Mouse (Mus musculus) central nervous system, embryonic 18 days (tissue): Measurements from ENCODE around the gene Gbx1. TPM values are rescaled to one million over a fixed set of nuclear protein-coding genes. Genes with fewer than 3 reads are reported as not detected.

Source experiments
- polyA plus RNA-seq: library from polyadenylated mRNA; depleted of rRNA; stranded (reverse); fragments of >200 nt; gene quantifications from 2 replicates; pipeline ENCODE4 v1.2.3, GENCODE M21; 2012; rRNA removed

Gene Gbx1
- 0.96 and 2.0 TPM in 2 replicates for polyA plus RNA-seq

GRCm38 (mm10) chr5:24526889-24527230 is at the start of gene Gbx1:
Gene Gbx1 (minus strand): TSS chr5:24527202.

DNA sequence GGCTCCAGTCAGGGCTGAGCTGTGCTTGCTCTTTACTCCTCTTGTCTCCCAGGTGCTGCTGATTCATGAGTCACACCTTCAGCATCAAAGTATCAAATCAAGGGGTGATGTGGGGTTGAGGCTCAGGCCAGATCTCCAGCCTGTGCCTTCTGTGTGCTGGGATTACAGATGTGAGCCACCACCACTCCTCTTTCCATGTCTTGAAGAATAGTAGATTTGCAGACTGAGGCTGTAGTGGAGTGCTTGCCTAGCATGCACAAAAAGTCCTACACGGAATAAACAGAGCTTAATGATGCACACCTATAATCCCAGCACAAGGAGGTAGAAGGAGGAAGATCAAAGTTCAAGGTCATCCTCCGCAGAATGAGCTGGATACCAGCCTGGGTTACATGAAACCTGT is 29.7 kb upstream of the Gbx1 start, which contains the start of gene 4931409K22Rik:
Gene 4931409K22Rik (minus strand): TSS at position 101 of the 400 bp plus-strand sequence.

DNA sequence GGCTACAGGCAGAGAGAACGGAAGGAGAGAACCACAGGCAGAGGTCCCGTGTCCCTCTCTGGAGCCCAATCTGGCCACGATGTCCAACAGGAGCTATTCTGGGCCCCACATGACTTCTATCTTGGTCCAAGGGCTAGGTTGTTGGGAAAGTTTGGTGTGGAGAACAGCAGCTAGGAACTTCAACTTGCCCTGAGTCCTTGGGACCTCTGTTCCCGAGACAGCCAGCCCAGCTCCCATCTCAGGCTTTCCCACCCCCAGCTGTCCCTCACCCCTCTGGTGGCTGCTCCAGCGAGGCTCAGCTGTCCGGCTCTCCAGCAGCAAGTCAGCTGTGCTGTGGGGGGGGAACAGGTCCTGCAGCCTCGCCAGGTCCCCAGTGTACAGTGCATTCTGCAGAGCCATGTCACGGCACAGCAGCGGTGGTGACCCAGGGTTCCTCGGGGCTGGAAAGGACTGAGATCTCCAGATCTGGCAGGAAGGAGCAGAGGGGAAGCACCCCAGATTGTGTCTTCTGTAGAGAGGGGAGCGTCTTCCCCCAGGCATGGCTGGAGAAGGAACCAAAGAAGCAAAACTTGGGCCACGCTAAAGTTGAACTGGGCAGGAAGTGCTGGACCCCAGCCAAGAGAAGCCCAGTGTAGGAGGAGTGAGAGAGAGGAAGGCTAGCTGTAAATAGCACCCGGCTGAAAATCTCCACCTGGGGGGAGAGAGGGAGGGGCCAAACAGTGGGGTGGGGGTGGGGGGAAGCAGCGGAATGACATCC is 13.6 kb upstream of the Gbx1 start, which contains the start of gene Asb10:
Gene Asb10 (minus strand): TSS at position 592 of the 757 bp plus-strand sequence.

Other genes with a start within 250 kb of the Gbx1 start
- gene Kcnh2, start 175.6 kb downstream of the Gbx1 start, polyA plus RNA-seq = 33.9 and 38.3 TPM in 2 replicates
- gene Nos3, start 162.4 kb downstream of the Gbx1 start, polyA plus RNA-seq = 8.1 and 8.6 TPM in 2 replicates
- gene Atg9b, start 135.1 kb downstream of the Gbx1 start, polyA plus RNA-seq = 6.8 and 10.2 TPM in 2 replicates
- 47.3 and 50.7 TPM in 2 replicates for gene Abcb8, start 133.5 kb downstream of the Gbx1 start, polyA plus RNA-seq
- 0.36 and 3.7 TPM in 2 replicates for gene Asic3, start 113.8 kb downstream of the Gbx1 start, polyA plus RNA-seq
- 207 and 219 TPM in 2 replicates for gene Cdk5, start 103.7 kb downstream of the Gbx1 start, polyA plus RNA-seq
- gene Slc4a2, start 103.4 kb downstream of the Gbx1 start, polyA plus RNA-seq = 27.1 and 29.2 TPM in 2 replicates
- 150 and 160 TPM in 2 replicates for gene Fastk, start 81.9 kb downstream of the Gbx1 start, polyA plus RNA-seq
- 56.9 and 61.0 TPM in 2 replicates for gene Tmub1, start 79.3 kb downstream of the Gbx1 start, polyA plus RNA-seq
- gene Agap3, start 75.0 kb downstream of the Gbx1 start, polyA plus RNA-seq = 168 and 197 TPM in 2 replicates
- 0.16 and 0.27 TPM in 2 replicates for gene Asb10, start 13.8 kb upstream of the Gbx1 start, polyA plus RNA-seq
- 0.21 and 0.35 TPM in 2 replicates for gene 4931409K22Rik, start 29.6 kb upstream of the Gbx1 start, polyA plus RNA-seq
- 62.6 and 63.3 TPM in 2 replicates for gene Abcf2, start 50.3 kb upstream of the Gbx1 start, polyA plus RNA-seq
- gene Chpf2, start 59.5 kb upstream of the Gbx1 start, polyA plus RNA-seq = 21.5 and 22.6 TPM in 2 replicates
- 235 and 240 TPM in 2 replicates for gene Smarcd3, start 97.2 kb upstream of the Gbx1 start, polyA plus RNA-seq
- 66.7 and 72.6 TPM in 2 replicates for gene Nub1, start 158.3 kb upstream of the Gbx1 start, polyA plus RNA-seq
- gene Wdr86, start 203.5 kb upstream of the Gbx1 start, polyA plus RNA-seq = 7.7 and 9.3 TPM in 2 replicates
- gene Crygn, start 230.8 kb upstream of the Gbx1 start, polyA plus RNA-seq = 0.75 TPM in 1 of 2 replicates, not detected in the other